Mouse (Mus musculus) heart, postnatal 0 days (tissue): ENCODE measurements around the gene Prune1.
"Not testable (repeated sequence)": the region's sequence is repeated elsewhere in the genome, so short reads cannot be mapped to it uniquely, and the experiment has no call there.

Experiments
- CTCF ChIP-seq: IDR thresholded peaks from 2 replicates; pipeline ENCODE4 v1.5.1; 2016; ENCODE audit warnings: antibody characterized with exemption, control low read depth, low read depth
- EP300 ChIP-seq: IDR thresholded peaks from 2 replicates; pipeline ENCODE4 v1.6.1; 2016; ENCODE audit warnings: antibody characterized with exemption, low read depth

DNA sequence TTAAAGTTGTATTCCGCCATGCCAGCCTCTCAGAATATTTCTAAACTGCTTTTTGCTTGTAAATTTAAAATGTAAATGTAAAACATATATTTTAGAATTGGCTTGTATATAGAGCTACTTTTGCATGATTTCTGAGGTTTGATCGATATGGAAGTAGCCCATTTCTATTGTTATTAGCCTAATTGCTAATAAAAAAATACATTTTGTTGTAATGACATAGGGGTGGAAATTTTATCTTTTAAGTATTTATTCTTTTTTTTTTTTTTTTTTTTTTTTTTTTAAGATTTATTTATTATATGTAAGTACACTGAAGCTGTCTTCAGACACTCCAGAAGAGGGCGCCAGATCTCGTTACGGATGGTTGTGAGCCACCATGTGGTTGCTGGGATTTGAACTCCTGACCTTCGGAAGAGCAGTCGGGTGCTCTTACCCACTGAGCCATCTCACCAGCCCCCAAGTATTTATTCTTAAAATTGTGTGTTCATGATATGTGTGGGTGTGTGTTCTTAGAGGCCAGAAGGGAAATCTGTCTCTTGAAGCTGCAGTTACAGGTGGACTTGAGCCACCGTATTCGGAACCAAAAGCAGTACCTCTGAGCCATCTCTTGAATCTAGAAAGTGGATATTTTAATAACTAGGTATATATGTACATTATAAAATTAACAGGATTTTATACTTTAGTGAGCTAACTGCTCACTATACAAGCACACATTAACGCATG lies 68.8 kb downstream of the Prune1 start:
- TF ChIP-seq CTCF, EP300: not testable (repeated sequence)
